Mouse (Mus musculus) G1E (cell line): ENCODE results near the gene Cdc14b. TPM values are rescaled to one million over a fixed set of nuclear protein-coding genes. Genes with fewer than 3 reads are reported as not detected.

Experiments
- ATAC-seq: 2 replicates; pipeline ENCODE4 v1.8.0; 2016; ENCODE audit warnings: mild to moderate bottlenecking; ENCODE audit not compliant: insufficient number of reproducible peaks, poor library complexity, low FRiP score, severe bottlenecking; ENCODE audit errors: extremely low read depth
- DNase-seq: peaks from one replicate; pipeline ENCODE4 v3.0.0; 2012; ENCODE audit warnings: low spot score
- H3K27me3 ChIP-seq: 2 replicates; pipeline ENCODE4 v1.6.1; 2012; ENCODE audit warnings: mild to moderate bottlenecking, low read length, inconsistent platforms; ENCODE audit not compliant: insufficient read depth
- H3K36me3 ChIP-seq: replicated peaks from 2 replicates; pipeline ENCODE3; 2012; ENCODE audit warnings: mild to moderate bottlenecking, inconsistent platforms
- H3K4me1 ChIP-seq: 2 replicates; pipeline ENCODE4 v1.6.1; 2012; ENCODE audit warnings: low read depth, low read length, inconsistent platforms, mixed read lengths; ENCODE audit not compliant: insufficient read depth
- H3K4me3 ChIP-seq: 2 replicates; pipeline ENCODE4 v1.5.1; 2012; ENCODE audit warnings: low read depth, mild to moderate bottlenecking, inconsistent platforms, low read length, moderate library complexity, mixed read lengths
- H3K9me3 ChIP-seq: replicated peaks from 2 replicates; pipeline ENCODE4 v1.6.1; 2012; ENCODE audit warnings: inconsistent platforms
- CTCF ChIP-seq: IDR thresholded peaks from 2 replicates; pipeline ENCODE4 v1.5.1; 2012; ENCODE audit warnings: low read depth, low read length, inconsistent platforms, mixed read lengths
- GATA1 ChIP-seq: IDR thresholded peaks from 2 replicates; pipeline ENCODE4 v1.6.1; 2012; ENCODE audit warnings: borderline replicate concordance, low read length, inconsistent platforms, mixed read lengths
- GATA2 ChIP-seq: IDR thresholded peaks from 2 replicates; pipeline ENCODE4 v1.6.1; 2012; ENCODE audit warnings: low read depth, low read length, inconsistent platforms, borderline replicate concordance
- POLR2AphosphoS5 ChIP-seq: IDR thresholded peaks from 2 replicates; pipeline ENCODE4 v1.6.1; 2012; ENCODE audit warnings: low read depth, low read length, inconsistent platforms; ENCODE audit not compliant: insufficient replicate concordance
- TAL1 ChIP-seq: conservative IDR thresholded peaks from 2 replicates; pipeline ENCODE4 v1.6.1; 2012; ENCODE audit warnings: low read depth, low read length, inconsistent platforms, mixed read lengths
- polyA plus RNA-seq: library from polyadenylated mRNA; stranded (reverse); fragments of >175 nt; gene quantifications from 2 replicates; pipeline ENCODE4 v1.2.3, GENCODE M21; 2012
- total RNA-seq, 2 experiments: library from RNA; stranded (forward) in 1 of 2; stranded (reverse) in 1 of 2; fragments of 200-1000 nt in 1 of 2; fragments of >200 nt in 1 of 2; fragmentation: Nextera tagmentation in 1 of 2; gene quantifications; 2 replicates each; pipeline ENCODE4 v1.2.3; 2014 to 2017

Cdc14b gene
- total and polyA plus RNA-seq, 3 experiments: 0.13 to 4.1 (median 2.3) TPM

- no peak for TF ChIP-seq TAL1
- TF ChIP-seq GATA1: no peak
- no peak for TF ChIP-seq CTCF
- TF ChIP-seq GATA2: no peak
- TF ChIP-seq POLR2AphosphoS5: no peak
- peak; percentile 6 for DNase-seq
- H3K27me3 ChIP-seq: no peaks in the 10 kb centered on the region
- H3K4me1 ChIP-seq: peaks cover 48% of the 10 kb centered on the region
- H3K4me3 ChIP-seq: peak overlapping the region; percentile 86
- H3K36me3 ChIP-seq: peaks cover 5% of the 10 kb centered on the region
- ATAC-seq: no peak
- H3K9me3 ChIP-seq: no peaks in the 10 kb centered on the region
Measured at GRCm38 (mm10) chr13:64162626-64163025, 112.5 kb downstream of the Cdc14b start.

GRCm38 (mm10) chr13:64161916-64162611, 113.0 kb downstream of the Cdc14b start:
- H3K9me3 ChIP-seq: no peaks in the 10 kb centered on the region
- H3K4me1 ChIP-seq: peaks cover 44% of the 10 kb centered on the region
- no peaks in the 10 kb centered on the region for H3K27me3 ChIP-seq
- DNase-seq: peak; percentile 38
- TF ChIP-seq TAL1: no peak
- no peak for TF ChIP-seq GATA2
- no peak for TF ChIP-seq POLR2AphosphoS5
- no peak for TF ChIP-seq GATA1
- TF ChIP-seq CTCF: no peak
- ATAC-seq: no peak
- H3K36me3 ChIP-seq: peaks cover 5% of the 10 kb centered on the region
- peak overlapping the region; percentile 86 for H3K4me3 ChIP-seq

DNA sequence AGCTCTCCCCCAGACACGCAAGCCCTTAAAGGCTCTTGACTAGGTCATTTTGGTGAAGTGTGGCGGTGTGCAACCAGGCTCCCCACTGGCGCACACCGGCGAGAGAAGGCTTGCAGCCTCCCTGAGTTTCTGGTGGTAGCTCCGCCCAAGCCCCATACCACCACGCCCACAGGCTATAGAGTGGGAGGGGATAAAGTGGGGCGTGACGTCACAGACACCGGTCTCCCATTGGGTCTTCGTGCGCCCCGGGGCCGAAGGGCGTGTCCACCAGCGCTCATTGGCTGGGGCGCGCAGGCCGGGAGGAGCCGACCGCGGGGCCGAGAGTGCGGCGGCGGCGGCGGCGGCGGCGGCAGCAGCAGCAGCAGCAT, 113.6 kb downstream of the Cdc14b start, which contains the start of gene Habp4:
Habp4 (plus strand) TSS at position 277 of the 368 bp plus-strand sequence.
- Histone ChIP-seq H3K4me3 (peak within 1 kb of the TSS; percentile 86), H3K4me1 (peaks cover 38% of the 10 kb centered on the region), H3K9me3 (no peaks in the 10 kb centered on the region), H3K27me3 (no peaks in the 10 kb centered on the region), H3K36me3 (peaks cover 5% of the 10 kb centered on the region)
- peak; percentile 99 for DNase-seq
- peak; percentile 99 for ATAC-seq
- no peak for TF ChIP-seq POLR2AphosphoS5

DNA sequence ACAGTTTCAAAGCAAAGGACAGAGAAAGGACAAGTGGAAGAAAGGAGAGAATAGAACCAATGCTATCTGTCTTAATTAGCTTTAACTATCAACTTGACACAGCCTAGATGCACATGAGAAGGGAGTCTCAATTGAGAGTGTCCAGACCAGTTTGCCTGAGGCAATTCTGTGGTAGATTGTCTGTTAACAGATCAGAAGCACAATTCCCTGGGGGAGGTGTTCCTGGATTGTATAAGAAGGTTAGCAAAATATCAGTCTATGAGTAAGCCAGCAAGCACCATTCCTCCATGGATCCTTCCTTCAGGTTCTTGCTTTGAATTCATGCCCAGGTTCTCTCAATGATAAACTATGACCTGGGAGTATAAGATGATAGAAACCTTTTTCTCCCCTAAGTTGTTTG, 118.1 kb downstream of the Cdc14b start:
- Histone ChIP-seq H3K4me3 (no peak overlapping the region), H3K36me3 (no peaks in the 10 kb centered on the region), H3K9me3 (no peaks in the 10 kb centered on the region), H3K27me3 (no peaks in the 10 kb centered on the region), H3K4me1 (peaks cover 27% of the 10 kb centered on the region)
- ATAC-seq (no peak), DNase-seq (no peak)
- TF ChIP-seq GATA2 (no peak), POLR2AphosphoS5 (no peak), GATA1 (no peak), CTCF (no peak), TAL1 (no peak)

DNA sequence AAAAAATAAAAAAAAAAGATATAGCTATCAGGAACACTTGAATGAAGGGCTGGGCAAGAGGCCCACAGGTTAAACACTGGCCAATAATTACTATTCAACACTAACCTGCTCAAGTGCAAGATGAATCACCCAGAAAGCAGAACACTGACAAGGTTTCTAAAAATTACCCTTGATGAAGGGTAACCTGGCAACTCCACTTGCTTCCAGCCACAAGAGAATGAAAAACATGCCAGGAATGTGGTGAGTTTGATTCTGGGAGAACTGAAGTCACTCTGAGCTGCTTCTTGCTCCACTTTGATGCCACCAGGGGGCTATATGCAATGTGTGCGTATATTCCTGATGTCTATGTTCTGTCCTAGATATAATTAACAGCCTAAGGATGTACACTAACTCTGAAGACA, 119.9 kb downstream of the Cdc14b start:
- DNase-seq: no peak

GRCm38 (mm10) chr13:64154651-64155050, 120.4 kb downstream of the Cdc14b start:
- Histone ChIP-seq H3K27me3 (no peaks in the 10 kb centered on the region), H3K36me3 (peaks cover 10% of the 10 kb centered on the region), H3K4me1 (peaks cover 27% of the 10 kb centered on the region), H3K4me3 (no peak overlapping the region), H3K9me3 (no peaks in the 10 kb centered on the region)
- DNase-seq (no peak), ATAC-seq (no peak)
- TF ChIP-seq POLR2AphosphoS5 (no peak), GATA1 (no peak), CTCF (no peak), GATA2 (no peak), TAL1 (no peak)

More for the DNA sequence above, 119.9 kb downstream of the Cdc14b start:
- Histone ChIP-seq H3K27me3 (no peaks in the 10 kb centered on the region), H3K4me3 (no peak overlapping the region), H3K36me3 (peaks cover 6% of the 10 kb centered on the region), H3K9me3 (no peaks in the 10 kb centered on the region), H3K4me1 (peaks cover 23% of the 10 kb centered on the region)
- TF ChIP-seq POLR2AphosphoS5 (no peak), CTCF (0 out of 2 replicates have a peak, but pooled peaks have one; percentile 5)
- no peak for ATAC-seq

- DNase-seq: no peak
- no peak for TF ChIP-seq TAL1
- TF ChIP-seq POLR2AphosphoS5: no peak
- TF ChIP-seq GATA2: no peak
- no peak for TF ChIP-seq CTCF
- TF ChIP-seq GATA1: no peak
- H3K36me3 ChIP-seq: peaks cover 15% of the 10 kb centered on the region
- no peaks in the 10 kb centered on the region for H3K9me3 ChIP-seq
- H3K4me1 ChIP-seq: peaks cover 35% of the 10 kb centered on the region
- peak overlapping the region; percentile 99 for H3K4me3 ChIP-seq
- ATAC-seq: peak; percentile 24; the same call in 1 of the 2 replicates
- no peaks in the 10 kb centered on the region for H3K27me3 ChIP-seq
Measured at GRCm38 (mm10) chr13:64153751-64154267, 121.3 kb downstream of the Cdc14b start.
